Mouse (Mus musculus) cerebellum, postnatal 14 days (tissue): ENCODE data around the gene Lrp1.
A peak's percentile ranks its signal among the peaks of the same experiment; 100 is the strongest.

Experiments
- DNase-seq, 2 experiments: peaks; one replicate each; pipeline ENCODE4 v3.0.0; 2021; ENCODE audit warnings: mixed read lengths in 2 of 2

The Lrp1 gene

GRCm38 (mm10) chr10:127546505-127546904 is 74.4 kb downstream of the Lrp1 start:
- no peak for DNase-seq

- no peak for DNase-seq
Observed at GRCm38 (mm10) chr10:127544375-127544774, 76.6 kb downstream of the Lrp1 start.

- no peak for DNase-seq
Observed at GRCm38 (mm10) chr10:127543916-127544315, 77.0 kb downstream of the Lrp1 start.

- DNase-seq = peak; percentile 66 to 75
Observed at GRCm38 (mm10) chr10:127542720-127543119, 78.2 kb downstream of the Lrp1 start.

GRCm38 (mm10) chr10:127542084-127542483 is 78.9 kb downstream of the Lrp1 start:
- DNase-seq = peak; percentile 72 to 81

- no peak for DNase-seq
Observed at GRCm38 (mm10) chr10:127541510-127541909, 79.4 kb downstream of the Lrp1 start.

GRCm38 (mm10) chr10:127537854-127538583 is 82.9 kb downstream of the Lrp1 start:
- DNase-seq = peak; percentile 92 to 94

- peak; percentile 77 to 82 for DNase-seq
Observed at GRCm38 (mm10) chr10:127536586-127537314, 84.2 kb downstream of the Lrp1 start.

GRCm38 (mm10) chr10:127534929-127535384 is 86.0 kb downstream of the Lrp1 start:
- no peak for DNase-seq

GRCm38 (mm10) chr10:127534036-127534928 is 86.7 kb downstream of the Lrp1 start, which contains the start of gene Nxph4:
Gene Nxph4, minus strand, starts transcription at chr10:127534559.
- DNase-seq = peak; percentile 58 to 70

- DNase-seq = no peak
Observed at GRCm38 (mm10) chr10:127531548-127531947, 89.4 kb downstream of the Lrp1 start.

GRCm38 (mm10) chr10:127530945-127531344 is 90.0 kb downstream of the Lrp1 start:
- no peak for DNase-seq

GRCm38 (mm10) chr10:127527481-127527880 is 93.5 kb downstream of the Lrp1 start:
- DNase-seq = no peak

- peak; percentile 77 to 79 for DNase-seq
Observed at GRCm38 (mm10) chr10:127526681-127527080, 94.3 kb downstream of the Lrp1 start.

GRCm38 (mm10) chr10:127526048-127526447 is 94.9 kb downstream of the Lrp1 start:
- DNase-seq = no peak

- DNase-seq = no peak
Observed at GRCm38 (mm10) chr10:127524646-127525255, 96.2 kb downstream of the Lrp1 start.

- peak; percentile 92 to 93 for DNase-seq
Observed at GRCm38 (mm10) chr10:127522088-127522581, 98.8 kb downstream of the Lrp1 start, which contains the start of gene Shmt2. Gene Shmt2, minus strand, starts transcription at chr10:127522444.

- no peak for DNase-seq
Observed at GRCm38 (mm10) chr10:127521611-127522080, 99.3 kb downstream of the Lrp1 start.

GRCm38 (mm10) chr10:127520714-127521357 is 100.1 kb downstream of the Lrp1 start:
- DNase-seq = no peak

GRCm38 (mm10) chr10:127519903-127520713 is 100.8 kb downstream of the Lrp1 start:
- DNase-seq = no peak
